Mouse (Mus musculus): ENCODE measurements around the gene Xpr1. TPM values are rescaled to one million over a fixed set of nuclear protein-coding genes. Genes with fewer than 3 reads are reported as not detected.
"Not testable (repeated sequence)": the region's sequence is repeated elsewhere in the genome, so short reads cannot be mapped to it uniquely, and the experiment has no call there.

Xpr1 gene
- polyA plus RNA-seq, 1 experiment from 2014 or later = 46.7 TPM

GRCm38 (mm10) chr1:155275793-155276192 lies 141.4 kb downstream of the Xpr1 start:
- Histone ChIP-seq H3K9ac (replicated peaks) (no peak overlapping the region), H3K9me3 (replicated peaks) (no peaks in the 10 kb centered on the region), H3K36me3 (peaks cover 18% of the 10 kb centered on the region), H3K4me1 (no peaks in the 10 kb centered on the region), H3K27ac (replicated peaks) (no peak overlapping the region), H3K4me2 (no peak overlapping the region), H3K27me3 (replicated peaks) (no peaks in the 10 kb centered on the region), H3K4me3 (replicated peaks) (no peak overlapping the region)
- ATAC-seq (ENCODE audit: low FRiP score) = no peak
- 83% methylated on average over 4 of the region's 4 CpGs for WGBS

- H3K4me1 ChIP-seq = no peaks in the 10 kb centered on the region
- 79% methylated on average over 3 of the region's 3 CpGs for WGBS
- H3K36me3 ChIP-seq = peaks cover 10% of the 10 kb centered on the region; the same call in 1 of the 2 replicates
- H3K9me3 ChIP-seq (replicated peaks) = no peaks in the 10 kb centered on the region
- H3K4me3 ChIP-seq (replicated peaks) = no peak overlapping the region
- no peak for ATAC-seq (ENCODE audit: low FRiP score)
- H3K27ac ChIP-seq (replicated peaks) = no peak overlapping the region
- no peaks in the 10 kb centered on the region for H3K27me3 ChIP-seq (replicated peaks)
- no peak overlapping the region for H3K4me2 ChIP-seq
- H3K9ac ChIP-seq (replicated peaks) = no peak overlapping the region
Measured at GRCm38 (mm10) chr1:155274976-155275375, 142.2 kb downstream of the Xpr1 start.

- Histone ChIP-seq H3K4me1 (no peaks in the 10 kb centered on the region), H3K27ac (replicated peaks) (no peak overlapping the region), H3K4me2 (no peak overlapping the region), H3K9me3 (replicated peaks) (no peaks in the 10 kb centered on the region), H3K27me3 (replicated peaks) (no peaks in the 10 kb centered on the region), H3K9ac (replicated peaks) (no peak overlapping the region), H3K4me3 (replicated peaks) (no peak overlapping the region), H3K36me3 (0 out of 2 replicates have a peak, but pooled peaks cover 3% of the 10 kb centered on the region)
- no peak for ATAC-seq (ENCODE audit: low FRiP score)
- 87% methylated on average over 4 of the region's 4 CpGs for WGBS
Measured at GRCm38 (mm10) chr1:155272953-155273352, 144.3 kb downstream of the Xpr1 start.

- not testable (repeated sequence) for H3K4me3 ChIP-seq (replicated peaks); H3K4me1 ChIP-seq; H3K27ac ChIP-seq (replicated peaks); H3K9me3 ChIP-seq (replicated peaks); H3K36me3 ChIP-seq; H3K9ac ChIP-seq (replicated peaks); ATAC-seq (ENCODE audit: low FRiP score); H3K27me3 ChIP-seq (replicated peaks); H3K4me2 ChIP-seq
- WGBS = 94% methylated on average over 10 of the region's 10 CpGs
Measured at GRCm38 (mm10) chr1:155262496-155262895, 154.7 kb downstream of the Xpr1 start.

GRCm38 (mm10) chr1:155254309-155254708 lies 162.9 kb downstream of the Xpr1 start:
- no peak overlapping the region for H3K9ac ChIP-seq (replicated peaks)
- no peak overlapping the region for H3K4me2 ChIP-seq
- no peak for ATAC-seq (ENCODE audit: low FRiP score)
- 88% methylated on average over 8 of the region's 8 CpGs for WGBS
- H3K4me3 ChIP-seq (replicated peaks) = no peak overlapping the region
- H3K4me1 ChIP-seq = no peaks in the 10 kb centered on the region
- H3K27me3 ChIP-seq (replicated peaks) = no peaks in the 10 kb centered on the region
- H3K36me3 ChIP-seq = no peaks in the 10 kb centered on the region
- H3K27ac ChIP-seq (replicated peaks) = no peak overlapping the region
- no peaks in the 10 kb centered on the region for H3K9me3 ChIP-seq (replicated peaks)

GRCm38 (mm10) chr1:155253126-155253525 lies 164.1 kb downstream of the Xpr1 start:
- 78% methylated on average over 12 of the region's 12 CpGs for WGBS
- H3K9ac ChIP-seq (replicated peaks) = no peak overlapping the region
- H3K27ac ChIP-seq (replicated peaks) = no peak overlapping the region
- no peak overlapping the region for H3K4me3 ChIP-seq (replicated peaks)
- H3K36me3 ChIP-seq = no peaks in the 10 kb centered on the region
- no peaks in the 10 kb centered on the region for H3K9me3 ChIP-seq (replicated peaks)
- no peak overlapping the region for H3K4me2 ChIP-seq
- no peaks in the 10 kb centered on the region for H3K4me1 ChIP-seq
- H3K27me3 ChIP-seq (replicated peaks) = no peaks in the 10 kb centered on the region
- ATAC-seq (ENCODE audit: low FRiP score) = no peak

GRCm38 (mm10) chr1:155252631-155253121 lies 164.5 kb downstream of the Xpr1 start:
- 62% methylated on average over 6 of the region's 6 CpGs for WGBS
- no peak for ATAC-seq (ENCODE audit: low FRiP score)
- H3K36me3 ChIP-seq = no peaks in the 10 kb centered on the region

GRCm38 (mm10) chr1:155251596-155251995 lies 165.6 kb downstream of the Xpr1 start:
- Histone ChIP-seq H3K27ac (replicated peaks) (no peak overlapping the region), H3K9ac (replicated peaks) (no peak overlapping the region), H3K4me1 (no peaks in the 10 kb centered on the region), H3K9me3 (replicated peaks) (no peaks in the 10 kb centered on the region), H3K4me3 (replicated peaks) (no peak overlapping the region), H3K36me3 (no peaks in the 10 kb centered on the region), H3K27me3 (replicated peaks) (no peaks in the 10 kb centered on the region), H3K4me2 (no peak overlapping the region)
- no peak for ATAC-seq (ENCODE audit: low FRiP score)
- WGBS = 81% methylated on average over 5 of the region's 5 CpGs

More at GRCm38 (mm10) chr1:155252631-155253121, 164.5 kb downstream of the Xpr1 start:
- H3K27ac ChIP-seq (replicated peaks) = no peak overlapping the region
- H3K4me2 ChIP-seq = no peak overlapping the region
- no peaks in the 10 kb centered on the region for H3K27me3 ChIP-seq (replicated peaks)
- no peaks in the 10 kb centered on the region for H3K9me3 ChIP-seq (replicated peaks)
- H3K4me3 ChIP-seq (replicated peaks) = no peak overlapping the region
- no peak overlapping the region for H3K9ac ChIP-seq (replicated peaks)
- no peaks in the 10 kb centered on the region for H3K4me1 ChIP-seq

GRCm38 (mm10) chr1:155250531-155251135 lies 166.6 kb downstream of the Xpr1 start:
- Histone ChIP-seq H3K36me3 (no peaks in the 10 kb centered on the region), H3K4me1 (no peaks in the 10 kb centered on the region), H3K9me3 (replicated peaks) (no peaks in the 10 kb centered on the region), H3K27me3 (replicated peaks) (peaks cover 1% of the 10 kb centered on the region; the same call in 1 of the 2 replicates), H3K9ac (replicated peaks) (no peak overlapping the region), H3K4me2 (no peak overlapping the region), H3K4me3 (replicated peaks) (no peak overlapping the region), H3K27ac (replicated peaks) (no peak overlapping the region)
- no peak for ATAC-seq (ENCODE audit: low FRiP score)
- 31% methylated on average over 4 of the region's 4 CpGs for WGBS

GRCm38 (mm10) chr1:155249896-155250295 lies 167.3 kb downstream of the Xpr1 start:
- H3K9me3 ChIP-seq (replicated peaks) = no peaks in the 10 kb centered on the region
- H3K4me1 ChIP-seq = 0 out of 2 replicates have a peak, but pooled peaks cover under 1% of the 10 kb centered on the region
- ATAC-seq (ENCODE audit: low FRiP score) = no peak
- no peak overlapping the region for H3K9ac ChIP-seq (replicated peaks)
- no peak overlapping the region for H3K4me3 ChIP-seq (replicated peaks)
- peaks cover 7% of the 10 kb centered on the region for H3K27me3 ChIP-seq (replicated peaks)
- no peak overlapping the region for H3K4me2 ChIP-seq
- H3K36me3 ChIP-seq = no peaks in the 10 kb centered on the region
- no peak overlapping the region for H3K27ac ChIP-seq (replicated peaks)
- 28% methylated on average over 5 of the region's 5 CpGs for WGBS

- Histone ChIP-seq H3K27ac (replicated peaks) (no peak overlapping the region), H3K4me2 (no peak overlapping the region), H3K9ac (replicated peaks) (no peak overlapping the region), H3K4me1 (peaks cover 13% of the 10 kb centered on the region), H3K36me3 (no peaks in the 10 kb centered on the region), H3K4me3 (replicated peaks) (no peak overlapping the region), H3K9me3 (replicated peaks) (no peaks in the 10 kb centered on the region), H3K27me3 (replicated peaks) (peaks cover 7% of the 10 kb centered on the region)
- WGBS = 68% methylated on average over 5 of the region's 5 CpGs
- ATAC-seq (ENCODE audit: low FRiP score) = no peak
Measured at GRCm38 (mm10) chr1:155248041-155248440, 169.2 kb downstream of the Xpr1 start.

GRCm38 (mm10) chr1:155247441-155247840 lies 169.8 kb downstream of the Xpr1 start:
- 44% methylated on average over 5 of the region's 5 CpGs for WGBS
- no peak overlapping the region for H3K9ac ChIP-seq (replicated peaks)
- peaks cover 7% of the 10 kb centered on the region for H3K27me3 ChIP-seq (replicated peaks)
- no peak overlapping the region for H3K4me3 ChIP-seq (replicated peaks)
- no peaks in the 10 kb centered on the region for H3K36me3 ChIP-seq
- ATAC-seq (ENCODE audit: low FRiP score) = no peak
- no peak overlapping the region for H3K27ac ChIP-seq (replicated peaks)
- H3K9me3 ChIP-seq (replicated peaks) = no peaks in the 10 kb centered on the region
- peaks cover 13% of the 10 kb centered on the region for H3K4me1 ChIP-seq
- H3K4me2 ChIP-seq = no peak overlapping the region

All from neural tube, embryonic 15.5 days (tissue).